Mouse (Mus musculus): ENCODE results near the gene Kcnj4. TPM values are rescaled to one million over a fixed set of nuclear protein-coding genes. Genes with fewer than 3 reads are reported as not detected.

Kcnj4 gene
- polyA plus RNA-seq, 1 experiment from 2014 or later, result 0.20 TPM

DNA sequence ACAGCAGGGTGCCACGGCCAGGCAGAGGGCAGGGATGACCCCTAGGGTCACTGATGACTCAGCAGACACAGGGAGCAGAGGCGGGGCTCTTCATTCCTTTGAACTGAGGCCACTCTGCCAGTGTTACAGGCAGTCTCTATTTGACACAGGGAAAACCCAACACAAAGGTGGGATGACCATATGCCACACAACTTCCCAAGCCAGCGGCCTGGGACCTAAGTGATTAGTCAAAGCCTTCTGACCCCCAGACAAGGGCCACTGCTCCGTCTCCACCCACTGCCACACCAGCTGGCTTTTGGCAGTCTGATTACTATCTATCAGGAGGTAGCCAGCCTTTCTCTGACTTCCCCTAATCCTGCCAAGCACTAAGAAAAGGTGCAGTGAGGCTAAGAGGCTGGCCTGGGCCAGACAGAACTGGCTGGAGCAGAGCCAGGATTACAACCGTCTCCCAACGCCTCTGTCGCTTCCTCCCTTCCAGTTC is 69.8 kb downstream of the Kcnj4 start:
- no peak for ATAC-seq (ENCODE audit: insufficient number of reproducible peaks, insufficient read depth, low FRiP score, low read depth)
- WGBS, result 28% methylated on average over 7 of the region's 7 CpGs
- peak overlapping the region; percentile 57 for H3K9ac ChIP-seq (ENCODE audit: low read length)
- H3K4me1 ChIP-seq (ENCODE audit: control insufficient read depth in 2 of 2, insufficient read depth in 2 of 2, low read length in 2 of 2), result peaks cover 68 to 92% of the 10 kb centered on the region in 2 experiments
- H3K27me3 ChIP-seq (ENCODE audit: control insufficient read depth, insufficient read depth, low read length), result no peaks in the 10 kb centered on the region
- H3K4me3 ChIP-seq (ENCODE audit: control insufficient read depth in 1 of 2, insufficient read depth in 1 of 2, low read depth in 1 of 2, low read length in 2 of 2), result no peak overlapping the region
- H3K4me2 ChIP-seq (ENCODE audit: low read length), result peak overlapping the region; percentile 32
- peaks cover 70% of the 10 kb centered on the region for H3K36me3 ChIP-seq (ENCODE audit: control insufficient read depth, insufficient read depth, low read length)
- H3K9me3 ChIP-seq (ENCODE audit: control insufficient read depth, low read length), result peaks cover 4% of the 10 kb centered on the region; the same call in 1 of the 2 replicates
- peak overlapping the region; percentile 62 to 68 for H3K27ac ChIP-seq (replicated peaks in 1 of 2; ENCODE audit: control insufficient read depth in 1 of 2, insufficient read depth in 1 of 2, low read depth in 2 of 2, low read length in 2 of 2)

Small RNAs within 50 kb of the gene (microRNA-seq; reads per million reads assigned to microRNA genes)
- not detected for gene Gm44302

Other genes with a start within 250 kb of the Kcnj4 start
- gene Baiap2l2, start 219.7 kb downstream of the Kcnj4 start, polyA plus RNA-seq (2014; fragmentation: Nextera tagmentation; extraction: Ambion mirVana), result 9.1 and 13.9 TPM in 2 replicates
- gene Pla2g6, start 176.9 kb downstream of the Kcnj4 start, polyA plus RNA-seq (2014; fragmentation: Nextera tagmentation; extraction: Ambion mirVana), result 10.9 and 11.7 TPM in 2 replicates
- 2.2 and 3.5 TPM in 2 replicates for gene Maff, start 158.6 kb downstream of the Kcnj4 start, polyA plus RNA-seq (2014; fragmentation: Nextera tagmentation; extraction: Ambion mirVana)
- gene Tmem184b, start 101.7 kb downstream of the Kcnj4 start, polyA plus RNA-seq (2014; fragmentation: Nextera tagmentation; extraction: Ambion mirVana), result 56.1 and 60.6 TPM in 2 replicates
- 83.0 and 95.1 TPM in 2 replicates for gene Csnk1e, start 49.7 kb downstream of the Kcnj4 start, polyA plus RNA-seq (2014; fragmentation: Nextera tagmentation; extraction: Ambion mirVana)
- 42.2 and 54.1 TPM in 2 replicates for gene Kdelr3, start 11.2 kb upstream of the Kcnj4 start, polyA plus RNA-seq (2014; fragmentation: Nextera tagmentation; extraction: Ambion mirVana)
- 49.1 and 57.6 TPM in 2 replicates for gene Ddx17, start 41.5 kb upstream of the Kcnj4 start, polyA plus RNA-seq (2014; fragmentation: Nextera tagmentation; extraction: Ambion mirVana)
- gene Dmc1, start 99.9 kb upstream of the Kcnj4 start, polyA plus RNA-seq (2014; fragmentation: Nextera tagmentation; extraction: Ambion mirVana), result 1.8 TPM in 2 replicates
- 0.66 and 2.0 TPM in 2 replicates for gene Fam227a, start 153.7 kb upstream of the Kcnj4 start, polyA plus RNA-seq (2014; fragmentation: Nextera tagmentation; extraction: Ambion mirVana)
- 47.6 and 48.7 TPM in 2 replicates for gene Cby1, start 154.0 kb upstream of the Kcnj4 start, polyA plus RNA-seq (2014; fragmentation: Nextera tagmentation; extraction: Ambion mirVana)
- gene Tomm22, start 165.6 kb upstream of the Kcnj4 start, polyA plus RNA-seq (2014; fragmentation: Nextera tagmentation; extraction: Ambion mirVana), result 233 and 237 TPM in 2 replicates
- gene Josd1, start 182.7 kb upstream of the Kcnj4 start, polyA plus RNA-seq (2014; fragmentation: Nextera tagmentation; extraction: Ambion mirVana), result 17.5 and 18.2 TPM in 2 replicates
- gene Gtpbp1, start 185.6 kb upstream of the Kcnj4 start, polyA plus RNA-seq (2014; fragmentation: Nextera tagmentation; extraction: Ambion mirVana), result 25.3 and 26.2 TPM in 2 replicates
- gene Sun2, start 237.3 kb upstream of the Kcnj4 start, polyA plus RNA-seq (2014; fragmentation: Nextera tagmentation; extraction: Ambion mirVana), result 6.7 and 7.7 TPM in 2 replicates